In the genomic region with DNA sequence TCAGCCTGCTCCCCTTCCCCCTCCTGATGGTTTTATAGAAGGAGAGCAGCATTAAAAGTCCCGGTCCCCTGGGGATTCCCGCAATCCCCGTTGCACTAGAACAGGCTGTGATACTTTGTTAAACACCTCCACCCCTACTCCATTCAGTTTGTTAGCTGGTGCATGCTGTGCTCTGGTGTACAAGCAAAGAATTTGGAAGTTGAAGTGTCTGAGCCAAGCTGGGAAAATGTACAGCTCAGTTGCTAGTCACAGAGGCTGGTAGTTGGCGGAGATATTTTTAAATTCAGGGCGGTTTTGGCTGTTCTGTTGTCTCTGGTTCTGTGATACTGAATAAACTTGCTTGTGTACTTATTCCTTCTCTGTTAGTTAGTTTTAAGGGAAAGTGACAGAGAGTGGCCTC, we compare ENCODE assay signal across 17 mouse cellular contexts. TPM values are rescaled to one million over a fixed set of nuclear protein-coding genes. Genes with fewer than 3 reads are reported as not detected.
DNase-seq lines count a peak whose midpoint lies in the region; ATAC-seq and TF ChIP-seq lines count a peak whose summit lies in the region.
"Had no signal": no experiment of that assay in that cellular context is flagged by ENCODE, and none has a peak within 500 bp of the region (broad histone marks: within the 10 kb centered on the region; RNA-seq: fewer than 3 reads in every experiment).

No protein-coding gene starts in this region.

- H3K4me2 ChIP-seq in forebrain, postnatal 0 days (ENCODE audit: low read depth): no peak overlapping the region
- no peak overlapping the region for H3K4me2 ChIP-seq in forebrain, embryonic 16.5 days (ENCODE audit: low read length)
- H3K4me2 ChIP-seq in neural tube, embryonic 15.5 days: no peak overlapping the region
- H3K4me2 ChIP-seq: forebrain, embryonic 15.5 days; hindbrain, embryonic 12.5 days; intestine, embryonic 15.5 days; neural tube, embryonic 13.5 days had no signal

- H3K9ac ChIP-seq in forebrain, postnatal 0 days: no peak overlapping the region
- H3K9ac ChIP-seq in forebrain, embryonic 16.5 days (replicated peaks; ENCODE audit: low read depth, low read length): no peak overlapping the region
- no peak overlapping the region for H3K9ac ChIP-seq in neural tube, embryonic 15.5 days (replicated peaks)
- H3K9ac ChIP-seq: forebrain, embryonic 15.5 days; intestine, embryonic 15.5 days; liver, embryonic 14.5 days had no signal

- intact Hi-C loops in gastrocnemius, postnatal 14 days (cut with DNase I; ENCODE audit: low total_unique reads): loop anchor here (5.0 kb wide), 1 partner anchor 35 kb away; no protein-coding TSS in a partner anchor

- peak; percentile 23 for DNase-seq in forebrain, postnatal 0 days
- DNase-seq in neural tube, embryonic 10.5 days (ENCODE audit: extremely low spot score, low spot score): no peak
- DNase-seq in left cerebral cortex, adult 18-20 months (ENCODE audit: low spot score in 2 of 2): peak; percentile 32 to 66
- peak; percentile 54 to 81 for DNase-seq in right cerebral cortex, postnatal 36 days (ENCODE audit: low spot score in 2 of 2)
- no peak for DNase-seq in gastrocnemius, postnatal 14 days
- DNase-seq: cerebellum, adult 9-10 months; heart, adult 18-20 months had no signal

- no peaks in the 10 kb centered on the region for H3K4me1 ChIP-seq in forebrain, postnatal 0 days (ENCODE audit: insufficient read depth)
- no peaks in the 10 kb centered on the region for H3K4me1 ChIP-seq in forebrain, embryonic 16.5 days (replicated peaks; ENCODE audit: control insufficient read depth, insufficient read depth, low read length)
- H3K4me1 ChIP-seq in neural tube, embryonic 15.5 days: peaks cover 24% of the 10 kb centered on the region
- H3K4me1 ChIP-seq: intestine, embryonic 15.5 days had no signal

- no peaks in the 10 kb centered on the region for H3K9me3 ChIP-seq in forebrain, postnatal 0 days (ENCODE audit: low read length)
- H3K9me3 ChIP-seq in forebrain, embryonic 16.5 days (ENCODE audit: control insufficient read depth, low read length): no peaks in the 10 kb centered on the region
- no peaks in the 10 kb centered on the region for H3K9me3 ChIP-seq in neural tube, embryonic 15.5 days (replicated peaks)
- H3K9me3 ChIP-seq: forebrain, embryonic 15.5 days; hindbrain, embryonic 12.5 days; intestine, embryonic 15.5 days; megakaryocyte, embryonic 14.5 days; neural tube, embryonic 13.5 days had no signal

- no peak overlapping the region for H3K4me3 ChIP-seq in forebrain, postnatal 0 days (ENCODE audit: low read depth, low read length)
- H3K4me3 ChIP-seq in forebrain, embryonic 16.5 days (replicated peaks; ENCODE audit: low read length): no peak overlapping the region
- H3K4me3 ChIP-seq in neural tube, embryonic 15.5 days (replicated peaks): no peak overlapping the region
- H3K4me3 ChIP-seq: forebrain, embryonic 15.5 days; hindbrain, embryonic 12.5 days; intestine, embryonic 15.5 days; megakaryocyte, embryonic 14.5 days; neural tube, embryonic 13.5 days had no signal

- TF ChIP-seq CTCF in forebrain, postnatal 0 days (IDR thresholded peaks at IDR 0.05; ENCODE audit: low read depth): no peak

- H3K27me3 ChIP-seq in forebrain, postnatal 0 days (ENCODE audit: insufficient read depth, low read length): no peaks in the 10 kb centered on the region
- no peaks in the 10 kb centered on the region for H3K27me3 ChIP-seq in forebrain, embryonic 16.5 days (replicated peaks; ENCODE audit: control insufficient read depth, insufficient read depth, low read length)
- no peaks in the 10 kb centered on the region for H3K27me3 ChIP-seq in neural tube, embryonic 15.5 days (replicated peaks)
- H3K27me3 ChIP-seq: forebrain, embryonic 15.5 days; hindbrain, embryonic 12.5 days; intestine, embryonic 15.5 days; megakaryocyte, embryonic 14.5 days; neural tube, embryonic 13.5 days had no signal

- H3K36me3 ChIP-seq in forebrain, postnatal 0 days (ENCODE audit: insufficient read depth): peaks cover 90% of the 10 kb centered on the region
- peaks cover 49% of the 10 kb centered on the region for H3K36me3 ChIP-seq in forebrain, embryonic 16.5 days (ENCODE audit: control insufficient read depth, insufficient read depth)
- H3K36me3 ChIP-seq in neural tube, embryonic 15.5 days: peaks cover 84% of the 10 kb centered on the region

- H3K27ac ChIP-seq in forebrain, postnatal 0 days (ENCODE audit: low read depth, low read length): no peak overlapping the region
- H3K27ac ChIP-seq in forebrain, embryonic 16.5 days (ENCODE audit: low read length): no peak overlapping the region
- 0 out of 2 replicates have a peak overlapping the region, but pooled peaks have one; percentile 2 for H3K27ac ChIP-seq in neural tube, embryonic 15.5 days (replicated peaks)
- H3K27ac ChIP-seq: forebrain, embryonic 15.5 days; hindbrain, embryonic 12.5 days; intestine, embryonic 15.5 days; liver, embryonic 14.5 days had no signal

- no peak for ATAC-seq in forebrain, postnatal 0 days
- ATAC-seq in forebrain, embryonic 16.5 days: no peak
- no peak for ATAC-seq in neural tube, embryonic 15.5 days (ENCODE audit: low FRiP score)
- no peak for ATAC-seq in megakaryocyte, adult 5-6 weeks (ENCODE audit: poor library complexity, severe bottlenecking)
- ATAC-seq: forebrain, embryonic 15.5 days; intestine, embryonic 15.5 days; lung, postnatal 0 days had no signal

- 52% methylated on average over 5 of the region's 5 CpGs for WGBS in forebrain, postnatal 0 days
- 64% methylated on average over 5 of the region's 5 CpGs for WGBS in forebrain, embryonic 16.5 days
- WGBS in neural tube, embryonic 15.5 days: 33% methylated on average over 5 of the region's 5 CpGs

RNA-seq across cellular contexts. Expression of gene Crispld2, which starts 39.5 kb away (rescaled TPM):
- total RNA-seq in forebrain, postnatal 0 days (2014; rRNA removed): 2.8 and 11.0 TPM in 2 replicates
- 2.1 and 2.5 TPM in 2 replicates for polyA plus RNA-seq in forebrain, postnatal 0 days (2015; fragmentation: Nextera tagmentation; extraction: Ambion mirVana)
- 1.2 and 1.5 TPM in 2 replicates for polyA plus RNA-seq in forebrain, embryonic 16.5 days (2015; fragmentation: Nextera tagmentation; extraction: Ambion mirVana)
- 2.6 and 5.8 TPM in 2 replicates for polyA plus RNA-seq in neural tube, embryonic 15.5 days (2015; fragmentation: Nextera tagmentation; extraction: Ambion mirVana)
- 1 to 10 TPM; 2.1 to 2.7 TPM for total RNA-seq in left cerebral cortex, adult 18-20 months (2021)
- total RNA-seq in megakaryocyte, adult 5-6 weeks (2015): 6.4 and 8.8 TPM in 2 replicates
- total RNA-seq in megakaryocyte, adult 5-6 weeks (2017): 7.8 and 10.5 TPM in 2 replicates
- total RNA-seq in gastrocnemius, postnatal 14 days (2021): 1 to 10 TPM; 5.7 to 5.9 TPM

RNA-seq across cellular contexts. Expression of gene Gm20388, which starts 42.1 kb away (rescaled TPM):
- total RNA-seq in forebrain, postnatal 0 days (2014; rRNA removed): 43.2 and 51.3 TPM in 2 replicates
- polyA plus RNA-seq in forebrain, postnatal 0 days (2015; fragmentation: Nextera tagmentation; extraction: Ambion mirVana): not detected in 2 replicates
- polyA plus RNA-seq in forebrain, embryonic 16.5 days (2015; fragmentation: Nextera tagmentation; extraction: Ambion mirVana): 3.1 and 4.7 TPM in 2 replicates
- polyA plus RNA-seq in neural tube, embryonic 15.5 days (2015; fragmentation: Nextera tagmentation; extraction: Ambion mirVana): 3.5 TPM in 1 of 2 replicates, not detected in the other
- 1 to 10 TPM; 4.4 to 7.8 TPM for total RNA-seq in left cerebral cortex, adult 18-20 months (2021)
- 7.6 and 12.8 TPM in 2 replicates for total RNA-seq in megakaryocyte, adult 5-6 weeks (2015)
- total RNA-seq in megakaryocyte, adult 5-6 weeks (2017): 10.6 and 15.5 TPM in 2 replicates
- total RNA-seq in gastrocnemius, postnatal 14 days (2021): 1 to 10 TPM; 5.6 to 6.0 TPM
- polyA plus RNA-seq: forebrain, embryonic 15.5 days; hindbrain, embryonic 12.5 days; intestine, embryonic 15.5 days; lung, postnatal 0 days had no signal

RNA-seq across cellular contexts. Expression of gene Usp10, which starts 42.6 kb away (rescaled TPM):
- total RNA-seq in forebrain, postnatal 0 days (2014; rRNA removed): 68.1 and 77.3 TPM in 2 replicates
- 89.6 and 106 TPM in 2 replicates for polyA plus RNA-seq in forebrain, postnatal 0 days (2015; fragmentation: Nextera tagmentation; extraction: Ambion mirVana)
- polyA plus RNA-seq in forebrain, embryonic 16.5 days (2015; fragmentation: Nextera tagmentation; extraction: Ambion mirVana): 158 TPM in 2 replicates
- 121 and 127 TPM in 2 replicates for polyA plus RNA-seq in neural tube, embryonic 15.5 days (2015; fragmentation: Nextera tagmentation; extraction: Ambion mirVana)
- 10 to 100 TPM; 87.0 to 94.9 TPM for total RNA-seq in left cerebral cortex, adult 18-20 months (2021)
- total RNA-seq in megakaryocyte, adult 5-6 weeks (2015): 24.9 and 31.9 TPM in 2 replicates
- total RNA-seq in megakaryocyte, adult 5-6 weeks (2017): 13.3 and 20.1 TPM in 2 replicates
- 10 to 100 TPM; 41.1 to 49.5 TPM for total RNA-seq in gastrocnemius, postnatal 14 days (2021)

Comparison
In these comparisons a context has a peak if more than half of its experiments do, and no peak if none do; other contexts are left out.
1. DNase-seq: peak in forebrain, postnatal 0 days (single experiment), left cerebral cortex, adult 18-20 months (2 of 2) and right cerebral cortex, postnatal 36 days (2 of 2); none in neural tube, embryonic 10.5 days (single experiment) and gastrocnemius, postnatal 14 days (single experiment).